Mouse (Mus musculus) liver (tissue): Measurements from ENCODE around the gene Fbf1.
A peak's percentile ranks its signal among the peaks of the same experiment; 100 is the strongest.

Experiments used
- DNase-seq: peaks from one replicate; pipeline ENCODE4 v3.0.0-alpha.2; 2020; ENCODE audit warnings: mixed read lengths

The Fbf1 gene

GRCm38 (mm10) chr11:116132366-116133333, 35.3 kb downstream of the Fbf1 start:
- no peak for DNase-seq

- no peak for DNase-seq
These were observed 36.4 kb downstream of the Fbf1 start for GRCm38 (mm10) chr11:116131349-116132170.

- DNase-seq, result peak; percentile 87
These were observed 37.3 kb downstream of the Fbf1 start, which contains the start of gene Trim65 for GRCm38 (mm10) chr11:116130488-116131205. TSS of gene Trim65 (minus strand) at chr11:116131128.

- DNase-seq, result no peak
These were observed 37.9 kb downstream of the Fbf1 start for GRCm38 (mm10) chr11:116129993-116130487.

- peak; percentile 2 for DNase-seq
These were observed 38.7 kb downstream of the Fbf1 start for GRCm38 (mm10) chr11:116129091-116129790.

- DNase-seq, result peak; percentile 3
These were observed 40.0 kb downstream of the Fbf1 start for GRCm38 (mm10) chr11:116127986-116128385.

GRCm38 (mm10) chr11:116127156-116127980, 40.6 kb downstream of the Fbf1 start, which contains the start of gene Trim47:
TSS of gene Trim47 (minus strand) at chr11:116127210.
- peak; percentile 82 for DNase-seq

- DNase-seq, result peak; percentile 3
These were observed 41.7 kb downstream of the Fbf1 start for GRCm38 (mm10) chr11:116126261-116126660.

- peak; percentile 2 for DNase-seq
These were observed 46.2 kb downstream of the Fbf1 start for GRCm38 (mm10) chr11:116121731-116122245.

- no peak for DNase-seq
These were observed 50.1 kb downstream of the Fbf1 start for GRCm38 (mm10) chr11:116117819-116118218.

GRCm38 (mm10) chr11:116117241-116117640, 50.7 kb downstream of the Fbf1 start:
- DNase-seq, result no peak

GRCm38 (mm10) chr11:116111611-116112203, 56.3 kb downstream of the Fbf1 start:
- DNase-seq, result no peak

- no peak for DNase-seq
These were observed 56.9 kb downstream of the Fbf1 start for GRCm38 (mm10) chr11:116111067-116111466.

- peak; percentile 6 for DNase-seq
These were observed 57.4 kb downstream of the Fbf1 start for GRCm38 (mm10) chr11:116110540-116110939.

- peak; percentile 38 for DNase-seq
These were observed 57.8 kb downstream of the Fbf1 start for GRCm38 (mm10) chr11:116110131-116110530.

- peak; percentile 23 for DNase-seq
These were observed 58.4 kb downstream of the Fbf1 start for GRCm38 (mm10) chr11:116109441-116110081.

- DNase-seq, result no peak
These were observed 59.4 kb downstream of the Fbf1 start for GRCm38 (mm10) chr11:116108464-116109137.

- DNase-seq, result no peak
These were observed 60.1 kb downstream of the Fbf1 start for GRCm38 (mm10) chr11:116107777-116108285.
